Mouse (Mus musculus) embryo, embryonic 10.5 days (tissue): Measurements from ENCODE around the gene AY074887.

Source experiments
- DNase-seq: peaks from one replicate; pipeline ENCODE4 v3.0.0-alpha.2; 2015; ENCODE audit warnings: low spot score

The AY074887 gene

GRCm38 (mm10) chr9:54916401-54916800 lies 34.4 kb downstream of the AY074887 start:
- peak; percentile 10 for DNase-seq

- no peak for DNase-seq
Measured at GRCm38 (mm10) chr9:54915576-54915975, 35.2 kb downstream of the AY074887 start.

DNA sequence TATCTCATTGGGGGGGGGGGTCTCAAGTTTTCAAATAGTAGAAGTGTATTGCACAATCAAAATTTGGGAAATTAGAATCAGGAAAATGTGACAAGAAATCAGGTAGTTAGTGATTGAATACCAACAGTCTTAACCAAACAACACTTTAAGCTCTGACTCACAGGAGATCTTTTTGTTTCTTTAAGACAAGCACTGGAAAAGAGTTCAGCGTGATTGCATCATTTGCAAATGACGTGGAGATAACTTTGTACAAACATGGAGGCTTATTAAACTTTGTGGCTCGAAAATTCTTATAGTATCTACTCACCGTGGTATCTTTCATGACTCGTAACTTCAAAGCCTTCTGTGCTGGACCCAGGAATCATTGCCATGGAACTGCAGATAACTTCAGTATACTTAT lies 41.4 kb downstream of the AY074887 start:
- DNase-seq, result no peak
